ENCODE assay signal across 9 mouse cellular contexts in the genomic region with DNA sequence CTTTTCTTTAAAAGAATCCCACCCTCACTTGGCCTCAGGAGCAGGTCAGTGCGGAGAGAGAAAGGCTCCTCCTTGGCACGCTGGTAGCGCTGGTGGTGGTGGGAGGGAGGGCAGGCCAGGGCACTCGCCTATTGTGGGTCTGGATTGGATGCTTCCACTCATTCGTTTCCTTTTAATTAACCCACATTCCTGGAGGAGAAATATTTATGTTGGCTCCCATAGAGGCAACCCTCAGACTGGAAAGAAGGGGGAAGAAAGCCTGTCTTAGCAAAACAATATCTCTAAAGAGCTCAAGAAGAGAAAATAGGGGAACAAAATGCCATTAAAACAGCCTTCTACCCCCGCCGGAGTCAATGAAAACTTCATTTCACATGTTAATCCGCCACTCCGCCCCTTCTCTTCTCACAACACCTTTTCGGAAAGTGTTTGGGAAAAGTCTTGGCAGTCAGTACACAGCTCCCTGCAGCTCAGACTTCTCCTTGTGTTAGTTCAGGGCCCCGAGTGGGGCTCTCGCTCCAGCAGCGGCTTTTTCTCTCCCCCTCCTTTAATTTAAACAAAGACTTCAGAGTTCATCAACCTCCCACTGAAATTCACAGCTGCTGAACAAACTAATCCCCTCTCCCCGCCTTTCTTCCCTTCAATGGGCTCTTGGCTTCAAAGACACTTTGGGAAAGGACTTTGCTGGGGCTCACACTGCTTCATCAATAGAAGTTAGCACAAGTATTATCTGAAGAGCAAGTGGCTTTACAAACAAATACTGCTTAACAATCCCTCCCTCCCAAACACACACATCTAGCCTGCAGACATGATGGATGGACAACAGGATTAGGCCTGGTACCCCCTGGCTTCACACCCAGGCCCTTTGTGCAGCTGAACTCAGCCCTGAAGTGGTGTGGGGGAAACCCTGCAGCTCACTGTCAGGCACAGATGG. TPM values are rescaled to one million over a fixed set of nuclear protein-coding genes. Genes with fewer than 3 reads are reported as not detected.
A peak's percentile ranks its signal among the peaks of the same experiment; 100 is the strongest.
DNase-seq lines count a peak whose midpoint lies in the region; ATAC-seq and TF ChIP-seq lines count a peak whose summit lies in the region.
"Had no signal": no experiment of that assay in that cellular context is flagged by ENCODE, and none has a peak within 500 bp of the region (broad histone marks: within the 10 kb centered on the region; RNA-seq: fewer than 3 reads in every experiment).

No protein-coding gene starts in this region.

- H3K27ac ChIP-seq in hindbrain, embryonic 13.5 days: 0 out of 2 replicates have a peak overlapping the region, but pooled peaks have one; percentile 12
- H3K27ac ChIP-seq in midbrain, embryonic 14.5 days (replicated peaks; ENCODE audit: low read depth, low read length): no peak overlapping the region
- no peak overlapping the region for H3K27ac ChIP-seq in cerebellum, adult 2 months (ENCODE audit: insufficient read depth, low read length)
- H3K27ac ChIP-seq: heart, embryonic 15.5 days had no signal

- H3K4me1 ChIP-seq in hindbrain, embryonic 13.5 days (replicated peaks): peaks cover 53% of the 10 kb centered on the region
- peaks cover 27% of the 10 kb centered on the region for H3K4me1 ChIP-seq in midbrain, embryonic 14.5 days (ENCODE audit: control insufficient read depth, insufficient read depth, low read length)
- peaks cover 3% of the 10 kb centered on the region; the same call in 1 of the 2 replicates for H3K4me1 ChIP-seq in cerebellum, adult 2 months (ENCODE audit: control insufficient read depth, insufficient read depth, low read length)

- TF ChIP-seq CTCF in cerebellum, adult 2 months (IDR thresholded peaks at IDR 0.05; ENCODE audit: borderline replicate concordance, insufficient read depth, low read depth, low read length): no peak

- no peaks in the 10 kb centered on the region for H3K36me3 ChIP-seq in hindbrain, embryonic 13.5 days
- no peaks in the 10 kb centered on the region for H3K36me3 ChIP-seq in midbrain, embryonic 14.5 days (ENCODE audit: control insufficient read depth, insufficient read depth, low read length)
- H3K36me3 ChIP-seq: heart, embryonic 15.5 days had no signal

- peak; percentile 35 for DNase-seq in R1 (ENCODE audit: low read depth, low spot score)
- DNase-seq in embryo, embryonic 10.5 days (ENCODE audit: low spot score): peak; percentile 76
- peak; percentile 75 for DNase-seq in midbrain, embryonic 14.5 days
- DNase-seq in thymus, postnatal 25 days: no peak
- no peak for DNase-seq in heart, adult 11 months
- no peak for DNase-seq in cerebellum, adult 2 months

- WGBS in hindbrain, embryonic 13.5 days: 3% methylated on average over 14 of the region's 14 CpGs
- WGBS in midbrain, embryonic 14.5 days: 2% methylated on average over 14 of the region's 14 CpGs
- 19% methylated on average over 14 of the region's 14 CpGs for WGBS in cerebellum, adult 2 months

- no peak for TF ChIP-seq POLR2A in cerebellum, adult 2 months (IDR thresholded peaks at IDR 0.05; ENCODE audit: borderline replicate concordance, insufficient read depth, low read length)

- no peaks in the 10 kb centered on the region for H3K9me3 ChIP-seq in hindbrain, embryonic 13.5 days
- H3K9me3 ChIP-seq in midbrain, embryonic 14.5 days (ENCODE audit: control insufficient read depth, low read length): no peaks in the 10 kb centered on the region
- H3K9me3 ChIP-seq: heart, embryonic 15.5 days had no signal

- ATAC-seq in hindbrain, embryonic 13.5 days (ENCODE audit: low FRiP score): peak; percentile 74
- peak; percentile 71 for ATAC-seq in midbrain, embryonic 14.5 days (ENCODE audit: low FRiP score, low TSS enrichment)

- no peak overlapping the region for H3K4me3 ChIP-seq in hindbrain, embryonic 13.5 days
- no peak overlapping the region for H3K4me3 ChIP-seq in midbrain, embryonic 14.5 days (replicated peaks; ENCODE audit: low read depth, low read length)
- H3K4me3 ChIP-seq in cerebellum, adult 2 months (replicated peaks; ENCODE audit: insufficient read depth, low read depth, low read length): no peak overlapping the region
- H3K4me3 ChIP-seq: heart, embryonic 15.5 days had no signal

- no peak overlapping the region for H3K4me2 ChIP-seq in hindbrain, embryonic 13.5 days
- peak overlapping the region; percentile 15; the same call in 1 of the 2 replicates for H3K4me2 ChIP-seq in midbrain, embryonic 14.5 days (ENCODE audit: low read length)
- H3K4me2 ChIP-seq: heart, embryonic 15.5 days had no signal

- H3K27me3 ChIP-seq in hindbrain, embryonic 13.5 days: peaks cover 97% of the 10 kb centered on the region
- peaks cover 96% of the 10 kb centered on the region for H3K27me3 ChIP-seq in midbrain, embryonic 14.5 days (ENCODE audit: control insufficient read depth, insufficient read depth, low read length)
- H3K27me3 ChIP-seq in cerebellum, adult 2 months (ENCODE audit: control insufficient read depth, insufficient read depth, low read length): no peaks in the 10 kb centered on the region; the same call in 1 of the 2 replicates

- no peak overlapping the region for H3K9ac ChIP-seq in hindbrain, embryonic 13.5 days
- H3K9ac ChIP-seq in midbrain, embryonic 14.5 days (replicated peaks; ENCODE audit: low read length): no peak overlapping the region
- H3K9ac ChIP-seq: heart, embryonic 15.5 days had no signal

RNA-seq across cellular contexts. Expression of a gene that starts 21.5 kb away (rescaled TPM):
- polyA plus RNA-seq in hindbrain, embryonic 13.5 days (2015; fragmentation: Nextera tagmentation; extraction: Ambion mirVana): 0.43 and 0.78 TPM in 2 replicates
- 0.54 and 1.2 TPM in 2 replicates for polyA plus RNA-seq in midbrain, embryonic 14.5 days (2014; fragmentation: Nextera tagmentation; extraction: Ambion mirVana)
- polyA plus RNA-seq in cerebellum, adult 2 months (2012; rRNA removed): 0.38 and 0.47 TPM in 2 replicates
- polyA plus RNA-seq: heart, embryonic 15.5 days; small intestine, adult 2 months had no signal

RNA-seq across cellular contexts. Expression of a gene that starts 30.9 kb away (rescaled TPM):
- 0.26 and 0.51 TPM in 2 replicates for polyA plus RNA-seq in hindbrain, embryonic 13.5 days (2015; fragmentation: Nextera tagmentation; extraction: Ambion mirVana)
- 0.05 and 0.12 TPM in 2 replicates for polyA plus RNA-seq in midbrain, embryonic 14.5 days (2014; fragmentation: Nextera tagmentation; extraction: Ambion mirVana)
- 0.57 and 0.62 TPM in 2 replicates for polyA plus RNA-seq in cerebellum, adult 2 months (2012; rRNA removed)

RNA-seq across cellular contexts. Expression of a gene that starts 37.8 kb away (rescaled TPM):
- polyA plus RNA-seq in hindbrain, embryonic 13.5 days (2015; fragmentation: Nextera tagmentation; extraction: Ambion mirVana): not detected in 2 replicates
- polyA plus RNA-seq in midbrain, embryonic 14.5 days (2014; fragmentation: Nextera tagmentation; extraction: Ambion mirVana): not detected in 2 replicates
- not detected in 2 replicates for polyA plus RNA-seq in cerebellum, adult 2 months (2012; rRNA removed)
- polyA plus RNA-seq: heart, embryonic 15.5 days; small intestine, adult 2 months had no signal

RNA-seq across cellular contexts. Expression of a gene that starts 40.5 kb away (rescaled TPM):
- 592 and 624 TPM in 2 replicates for polyA plus RNA-seq in hindbrain, embryonic 13.5 days (2015; fragmentation: Nextera tagmentation; extraction: Ambion mirVana)
- 566 and 729 TPM in 2 replicates for polyA plus RNA-seq in midbrain, embryonic 14.5 days (2014; fragmentation: Nextera tagmentation; extraction: Ambion mirVana)
- 798 and 861 TPM in 2 replicates for polyA plus RNA-seq in cerebellum, adult 2 months (2012; rRNA removed)

RNA-seq across cellular contexts. Expression of a gene that starts 47.9 kb away (rescaled TPM):
- polyA plus RNA-seq in hindbrain, embryonic 13.5 days (2015; fragmentation: Nextera tagmentation; extraction: Ambion mirVana): 29.4 and 31.0 TPM in 2 replicates
- polyA plus RNA-seq in midbrain, embryonic 14.5 days (2014; fragmentation: Nextera tagmentation; extraction: Ambion mirVana): 21.1 and 21.7 TPM in 2 replicates
- polyA plus RNA-seq in cerebellum, adult 2 months (2012; rRNA removed): 26.2 and 26.7 TPM in 2 replicates

Comparison
In these comparisons a context has a peak if more than half of its experiments do, and no peak if none do; other contexts are left out.
1. DNase-seq: peak in R1 (single experiment), embryo, embryonic 10.5 days (single experiment) and midbrain, embryonic 14.5 days (single experiment); none in thymus, postnatal 25 days (single experiment), heart, adult 11 months (single experiment) and cerebellum, adult 2 months (0 of 2).